Mouse (Mus musculus) kidney, adult 2 months (tissue): ENCODE results near the gene Adgrf1. TPM values are rescaled to one million over a fixed set of nuclear protein-coding genes. Genes with fewer than 3 reads are reported as not detected.

Source experiments
- DNase-seq: peaks from one replicate; pipeline ENCODE4 v3.0.0; 2021
- H3K27ac ChIP-seq: fragments of 200-500 bp; 2 replicates; pipeline ENCODE4 v1.5.1; 2012; ENCODE audit warnings: low read depth, low read length, control low read depth, inconsistent platforms; ENCODE audit not compliant: insufficient read depth
- H3K27me3 ChIP-seq: fragments of 200-500 bp; replicated peaks from 2 replicates; pipeline ENCODE4 v1.6.1; 2012; ENCODE audit warnings: mild to moderate bottlenecking, moderate library complexity, low read length, inconsistent platforms; ENCODE audit not compliant: control insufficient read depth, insufficient read depth
- H3K36me3 ChIP-seq: fragments of 200-500 bp; 2 replicates; pipeline ENCODE4 v1.6.1; 2012; ENCODE audit warnings: mild to moderate bottlenecking, moderate library complexity, low read length, inconsistent platforms; ENCODE audit not compliant: control insufficient read depth, insufficient read depth
- H3K4me1 ChIP-seq: fragments of 200-500 bp; 2 replicates; pipeline ENCODE4 v1.6.1; 2011; ENCODE audit warnings: low read length; ENCODE audit not compliant: control insufficient read depth, insufficient read depth
- H3K4me3 ChIP-seq: fragments of 200-500 bp; 2 replicates; pipeline ENCODE4 v1.5.1; 2011; ENCODE audit warnings: mild to moderate bottlenecking, low read depth, low read length, control low read depth; ENCODE audit not compliant: insufficient read depth
- CTCF ChIP-seq: fragments of 200-500 bp; conservative IDR thresholded peaks from 2 replicates; pipeline ENCODE4 v1.5.1; 2011; ENCODE audit warnings: low read depth, mild to moderate bottlenecking, control low read depth, low read length, moderate library complexity, mixed read lengths; ENCODE audit not compliant: insufficient read depth, insufficient read length
- POLR2A ChIP-seq: fragments of 200-500 bp; IDR thresholded peaks from one replicate; pipeline ENCODE4 v1.6.1; 2011; ENCODE audit warnings: low read depth, low read length, control low read depth
- WGBS: fragments of 180-500 bp; shearing (Covaris S2); methylation state at CpG from one replicate; pipeline ENCODE4 v1.1.7; 2018; 5-methylcytosine and 5-hydroxymethylcytosine counted together
- polyA plus RNA-seq: library from polyadenylated mRNA; depleted of rRNA; stranded (reverse); fragments of >200 nt; gene quantifications from 2 replicates; pipeline ENCODE4 v1.2.3, GENCODE M21; 2012

The Adgrf1 gene
- polyA plus RNA-seq, 1 experiment = 0.92 TPM

- DNase-seq = peak; percentile 16
- Histone ChIP-seq H3K27me3 (no peaks in the 10 kb centered on the region), H3K4me1 (0 out of 2 replicates have a peak, but pooled peaks cover 4% of the 10 kb centered on the region), H3K36me3 (no peaks in the 10 kb centered on the region), H3K4me3 (no peak overlapping the region), H3K27ac (no peak overlapping the region)
- WGBS = 32% methylated on average over 7 of the region's 7 CpGs
- TF ChIP-seq CTCF (no peak), POLR2A (no peak)
These were observed 56.0 kb downstream of the Adgrf1 start for GRCm38 (mm10) chr17:43325986-43326671.

- H3K4me1 ChIP-seq = 0 out of 2 replicates have a peak, but pooled peaks cover 4% of the 10 kb centered on the region
- DNase-seq = peak; percentile 81
- WGBS = 24% methylated on average over 29 of the region's 29 CpGs
These were observed 56.9 kb downstream of the Adgrf1 start for GRCm38 (mm10) chr17:43326726-43327700.

GRCm38 (mm10) chr17:43327810-43328209 is 57.7 kb downstream of the Adgrf1 start:
- WGBS = 88% methylated on average over 6 of the region's 6 CpGs
- Histone ChIP-seq H3K36me3 (no peaks in the 10 kb centered on the region), H3K27me3 (no peaks in the 10 kb centered on the region), H3K27ac (no peak overlapping the region), H3K4me1 (0 out of 2 replicates have a peak, but pooled peaks cover 4% of the 10 kb centered on the region), H3K4me3 (no peak overlapping the region)
- no peak for TF ChIP-seq POLR2A
- TF ChIP-seq CTCF = no peak
- no peak for DNase-seq

More at GRCm38 (mm10) chr17:43326726-43327700, 56.9 kb downstream of the Adgrf1 start:
- peak overlapping the region; percentile 36; the same call in 1 of the 2 replicates for H3K4me3 ChIP-seq
- no peak for TF ChIP-seq POLR2A
- TF ChIP-seq CTCF = peak; percentile 79
- H3K27ac ChIP-seq = no peak overlapping the region
- no peaks in the 10 kb centered on the region for H3K27me3 ChIP-seq
- H3K36me3 ChIP-seq = no peaks in the 10 kb centered on the region

GRCm38 (mm10) chr17:43329216-43329615 is 59.1 kb downstream of the Adgrf1 start:
- 80% methylated on average over 4 of the region's 4 CpGs for WGBS
- TF ChIP-seq POLR2A (no peak), CTCF (no peak)

GRCm38 (mm10) chr17:43329761-43330183 is 59.6 kb downstream of the Adgrf1 start:
- H3K27me3 ChIP-seq = no peaks in the 10 kb centered on the region
- DNase-seq = no peak
- 75% methylated on average over 7 of the region's 7 CpGs for WGBS
- no peak overlapping the region for H3K27ac ChIP-seq
- no peaks in the 10 kb centered on the region for H3K36me3 ChIP-seq
- H3K4me3 ChIP-seq = no peak overlapping the region
- H3K4me1 ChIP-seq = 0 out of 2 replicates have a peak, but pooled peaks cover 4% of the 10 kb centered on the region
- TF ChIP-seq POLR2A = no peak
- no peak for TF ChIP-seq CTCF

More at GRCm38 (mm10) chr17:43329216-43329615, 59.1 kb downstream of the Adgrf1 start:
- Histone ChIP-seq H3K27me3 (no peaks in the 10 kb centered on the region), H3K36me3 (no peaks in the 10 kb centered on the region), H3K27ac (no peak overlapping the region), H3K4me3 (no peak overlapping the region), H3K4me1 (0 out of 2 replicates have a peak, but pooled peaks cover 4% of the 10 kb centered on the region)
- DNase-seq = no peak

GRCm38 (mm10) chr17:43332686-43333085 is 62.6 kb downstream of the Adgrf1 start:
- Histone ChIP-seq H3K36me3 (no peaks in the 10 kb centered on the region), H3K27me3 (no peaks in the 10 kb centered on the region), H3K4me3 (no peak overlapping the region), H3K4me1 (no peaks in the 10 kb centered on the region), H3K27ac (no peak overlapping the region)
- 66% methylated on average over 5 of the region's 5 CpGs for WGBS
- TF ChIP-seq POLR2A (no peak), CTCF (no peak)
- no peak for DNase-seq
